Mouse (Mus musculus): ENCODE data around the gene Parl.
A peak's percentile ranks its signal among the peaks of the same experiment; 100 is the strongest.

Parl gene

GRCm38 (mm10) chr16:20301770-20302649 is at the start of gene Parl:
Gene Parl, minus strand, starts transcription at chr16:20302387.
- peak; percentile 84 for DNase-seq (ENCODE audit: low read depth, low spot score)

DNA sequence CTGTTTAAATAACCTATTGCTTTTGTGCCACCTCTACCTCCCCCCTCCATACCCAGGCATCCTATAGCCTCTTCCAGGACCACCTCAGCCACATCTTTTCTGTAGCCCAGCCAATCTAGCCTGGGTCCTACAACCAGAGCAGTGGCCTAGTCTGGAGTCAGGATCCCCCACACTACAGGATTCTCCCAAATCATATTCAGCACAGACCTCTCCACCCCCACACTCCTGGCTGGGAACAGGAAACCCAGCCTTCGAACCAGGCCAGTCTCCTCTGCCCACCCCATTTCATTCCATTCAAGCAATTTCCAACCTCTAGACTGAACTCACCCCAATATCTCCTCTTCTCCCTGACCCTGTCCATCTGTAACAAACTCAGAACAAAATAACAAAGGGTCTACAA is 43.3 kb upstream of the Parl start:
- no peak for DNase-seq (ENCODE audit: low read depth, low spot score)

GRCm38 (mm10) chr16:20338616-20339015 is 36.4 kb upstream of the Parl start:
- DNase-seq (ENCODE audit: low read depth, low spot score): peak; percentile 79

DNA sequence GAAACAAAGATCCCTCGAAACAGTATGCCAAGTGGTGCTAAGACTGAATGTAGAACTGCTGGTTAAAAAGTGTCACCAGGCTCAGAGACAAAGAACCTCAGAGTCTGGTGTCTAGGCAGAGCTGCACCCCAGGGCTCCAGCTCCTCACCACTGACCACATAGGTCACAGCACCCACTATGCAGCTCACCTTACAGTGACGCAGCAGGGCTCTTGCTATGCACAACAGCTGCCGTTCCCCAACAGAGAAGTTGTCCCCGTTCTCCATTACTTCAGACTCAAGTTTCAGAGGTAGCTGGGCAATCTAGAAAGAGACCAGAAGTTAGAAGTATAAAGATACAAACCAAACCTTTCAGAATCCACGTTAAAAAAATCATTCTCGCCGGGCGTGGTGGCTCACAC is 32.7 kb upstream of the Parl start:
- no peak for DNase-seq (ENCODE audit: low read depth, low spot score)

- DNase-seq (ENCODE audit: low read depth, low spot score): no peak
These were observed 26.1 kb upstream of the Parl start for GRCm38 (mm10) chr16:20328306-20328705.

DNA sequence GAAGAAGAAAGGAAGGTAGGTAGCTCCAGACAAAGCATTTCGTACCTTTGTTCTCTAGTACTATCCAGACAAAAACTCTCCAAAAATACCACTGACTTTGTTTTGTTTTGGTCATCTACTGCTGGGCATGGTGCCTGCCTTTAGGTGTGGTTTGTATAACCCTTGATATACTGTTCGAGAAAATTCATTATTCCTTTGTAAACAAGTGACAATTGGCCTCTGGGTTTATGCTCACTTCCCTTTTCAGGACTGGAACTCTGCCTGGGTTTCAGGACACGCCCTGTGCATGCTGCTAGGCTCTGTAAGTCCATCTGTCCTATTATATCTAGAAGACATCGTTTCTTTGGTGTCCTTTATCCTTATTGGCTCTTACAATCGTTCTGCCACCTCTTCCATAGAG is 23.1 kb upstream of the Parl start, which contains the start of gene Cyp2ab1:
Cyp2ab1 (minus strand) TSS at position 119 of the 400 bp plus-strand sequence.
- no peak for DNase-seq (ENCODE audit: low read depth, low spot score)

GRCm38 (mm10) chr16:20323907-20324306 is 21.7 kb upstream of the Parl start:
- no peak for DNase-seq (ENCODE audit: low read depth, low spot score)

DNA sequence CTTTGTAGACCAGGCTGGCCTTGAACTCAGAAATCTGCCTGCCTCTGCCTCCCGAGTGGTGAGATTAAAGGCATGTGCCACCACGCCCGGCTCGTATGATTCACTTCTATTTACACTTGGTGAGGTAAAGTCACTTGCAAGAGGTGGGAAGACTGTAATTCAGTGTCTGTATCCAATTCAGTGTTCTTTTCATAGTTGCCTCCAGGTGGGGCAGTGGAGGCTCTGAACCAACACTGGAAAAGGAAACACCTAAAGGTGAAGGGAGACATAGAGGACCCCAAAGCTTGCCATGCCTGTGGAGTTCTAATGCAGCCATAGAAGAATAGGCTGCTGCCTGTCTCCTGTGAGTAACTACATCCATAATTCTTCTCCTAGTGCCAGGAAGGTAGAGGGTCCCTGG is 20.1 kb upstream of the Parl start:
- no peak for DNase-seq (ENCODE audit: low read depth, low spot score)

DNA sequence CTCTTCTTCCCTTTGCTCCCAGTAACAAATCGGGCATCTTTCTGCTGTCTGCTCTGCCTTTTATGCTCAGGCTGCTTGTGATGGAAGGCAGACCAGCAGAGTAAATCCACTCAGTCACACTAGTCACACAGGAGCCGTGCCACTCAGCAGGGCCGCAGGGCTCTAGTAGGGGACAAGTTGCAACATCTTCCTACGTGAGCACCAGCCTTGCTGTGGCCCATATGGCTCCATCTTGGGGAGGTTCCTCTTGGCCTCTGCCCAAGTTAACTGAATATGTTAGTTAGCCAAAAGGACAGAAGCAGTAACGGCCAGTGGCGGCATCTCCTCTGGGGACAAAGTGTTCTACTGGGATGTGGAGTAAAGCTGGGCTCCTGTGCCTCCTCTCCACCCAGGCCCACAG is 14.6 kb upstream of the Parl start:
- DNase-seq (ENCODE audit: low read depth, low spot score): no peak

GRCm38 (mm10) chr16:20315266-20315665 is 13.1 kb upstream of the Parl start:
- DNase-seq (ENCODE audit: low read depth, low spot score): no peak

DNA sequence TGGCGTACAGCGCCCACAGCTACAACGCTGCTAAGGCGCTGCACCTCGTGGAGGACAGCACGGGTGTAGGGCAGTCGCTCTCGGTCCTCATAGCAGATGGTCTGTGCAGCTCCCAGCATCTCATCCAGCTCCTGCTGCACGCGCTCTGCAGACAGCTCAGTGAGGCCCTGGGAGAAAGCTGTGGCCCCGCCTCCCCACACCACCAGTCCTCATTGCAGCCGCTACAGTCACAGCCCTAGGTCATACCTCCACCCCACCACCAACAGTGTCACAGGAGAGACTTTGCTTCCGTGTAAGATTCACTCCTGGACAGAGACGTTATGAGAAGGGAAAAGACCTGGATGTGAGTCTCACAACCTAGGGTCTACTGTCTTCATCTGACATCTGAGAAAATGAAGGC is 10.1 kb upstream of the Parl start:
- DNase-seq (ENCODE audit: low read depth, low spot score): no peak

- no peak for DNase-seq (ENCODE audit: low read depth, low spot score)
These were observed 2.1 kb downstream of the Parl start for GRCm38 (mm10) chr16:20300076-20300475.

DNA sequence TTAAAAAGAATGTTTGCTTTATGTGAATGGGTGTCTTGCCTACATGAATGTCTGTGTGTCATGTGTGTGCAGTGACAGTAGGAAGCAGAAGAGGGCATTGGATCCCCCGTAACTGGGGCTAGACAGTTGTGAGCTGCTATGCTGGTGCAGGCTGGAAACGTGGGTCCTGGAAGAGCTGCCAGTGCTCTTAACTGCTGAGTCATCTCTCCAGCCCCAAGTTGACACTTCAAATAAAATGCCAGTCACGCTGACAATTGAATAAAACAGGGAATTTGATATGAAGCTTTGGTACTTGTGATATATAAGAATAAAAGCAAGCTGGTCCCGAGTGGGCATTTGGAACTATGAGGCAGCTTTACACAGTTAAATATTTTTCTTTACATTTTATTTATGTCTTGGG is 21.9 kb downstream of the Parl start:
- DNase-seq (ENCODE audit: low read depth, low spot score): no peak

DNA sequence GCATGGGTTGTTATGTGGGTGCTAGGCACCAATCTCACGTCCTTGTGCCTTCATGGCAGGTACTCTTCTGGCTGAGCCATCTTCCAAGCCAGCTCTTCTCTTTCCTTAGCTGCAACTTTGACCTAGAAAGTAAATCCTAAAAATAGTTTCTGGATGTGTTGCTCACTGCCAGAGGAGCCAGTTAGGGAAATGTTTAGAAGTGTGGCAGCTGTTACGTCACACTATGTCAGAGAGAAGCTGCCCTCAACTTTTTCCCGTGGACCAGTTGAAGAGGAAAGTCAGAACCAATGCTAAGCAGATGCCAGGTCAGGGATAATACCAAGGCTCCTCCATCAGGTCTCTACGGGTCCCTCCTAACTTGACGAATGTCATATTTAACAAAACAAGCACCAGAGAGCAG is 22.8 kb downstream of the Parl start:
- no peak for DNase-seq (ENCODE audit: low read depth, low spot score)

DNA sequence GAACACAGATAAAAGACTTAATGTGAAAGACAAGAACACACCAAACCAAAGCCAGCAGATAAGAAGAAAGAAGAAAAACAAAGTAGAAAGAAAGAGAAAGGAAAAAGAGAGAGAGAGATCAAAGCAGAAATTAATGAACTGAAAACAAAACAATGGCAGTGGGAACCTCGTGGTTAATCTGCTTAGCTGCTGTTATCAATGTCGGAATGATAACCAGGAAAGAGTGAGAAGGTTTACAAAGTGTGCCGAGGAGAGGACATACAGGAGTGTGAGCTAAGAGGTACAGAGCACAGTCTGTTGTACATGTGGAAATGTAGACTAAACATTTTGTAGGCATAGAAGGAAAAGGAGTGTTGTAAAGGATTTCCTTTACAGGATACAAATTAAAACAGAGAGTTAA is 29.2 kb downstream of the Parl start:
- DNase-seq (ENCODE audit: low read depth, low spot score): no peak

- DNase-seq (ENCODE audit: low read depth, low spot score): no peak
These were observed 30.8 kb downstream of the Parl start for GRCm38 (mm10) chr16:20271339-20271738.

- DNase-seq (ENCODE audit: low read depth, low spot score): no peak
These were observed 37.1 kb downstream of the Parl start for GRCm38 (mm10) chr16:20265089-20265488.

DNA sequence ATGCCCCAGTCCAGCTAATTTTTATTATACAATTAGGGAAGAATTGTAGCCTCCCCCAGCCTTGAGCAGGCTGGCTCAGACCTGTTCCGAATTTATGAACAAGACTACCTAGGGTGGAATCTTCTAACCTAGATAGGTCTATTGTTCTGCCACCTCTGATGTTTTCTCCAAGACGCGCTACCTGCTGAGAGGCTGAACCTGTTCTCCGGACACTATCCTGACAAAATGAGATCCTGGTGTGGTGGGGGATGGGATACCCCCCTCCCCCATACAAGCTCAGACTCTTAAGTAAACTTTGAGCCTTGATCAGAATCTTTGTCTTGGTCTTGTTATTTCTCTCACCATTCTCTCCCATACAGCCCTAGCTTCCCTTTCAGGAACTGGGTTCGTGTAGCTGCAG is 44.3 kb downstream of the Parl start:
- DNase-seq (ENCODE audit: low read depth, low spot score): no peak

- peak; percentile 72 for DNase-seq (ENCODE audit: low read depth, low spot score)
These were observed 53.6 kb downstream of the Parl start for GRCm38 (mm10) chr16:20248442-20249174.

GRCm38 (mm10) chr16:20247103-20247502 is 55.1 kb downstream of the Parl start:
- DNase-seq (ENCODE audit: low read depth, low spot score): no peak

DNA sequence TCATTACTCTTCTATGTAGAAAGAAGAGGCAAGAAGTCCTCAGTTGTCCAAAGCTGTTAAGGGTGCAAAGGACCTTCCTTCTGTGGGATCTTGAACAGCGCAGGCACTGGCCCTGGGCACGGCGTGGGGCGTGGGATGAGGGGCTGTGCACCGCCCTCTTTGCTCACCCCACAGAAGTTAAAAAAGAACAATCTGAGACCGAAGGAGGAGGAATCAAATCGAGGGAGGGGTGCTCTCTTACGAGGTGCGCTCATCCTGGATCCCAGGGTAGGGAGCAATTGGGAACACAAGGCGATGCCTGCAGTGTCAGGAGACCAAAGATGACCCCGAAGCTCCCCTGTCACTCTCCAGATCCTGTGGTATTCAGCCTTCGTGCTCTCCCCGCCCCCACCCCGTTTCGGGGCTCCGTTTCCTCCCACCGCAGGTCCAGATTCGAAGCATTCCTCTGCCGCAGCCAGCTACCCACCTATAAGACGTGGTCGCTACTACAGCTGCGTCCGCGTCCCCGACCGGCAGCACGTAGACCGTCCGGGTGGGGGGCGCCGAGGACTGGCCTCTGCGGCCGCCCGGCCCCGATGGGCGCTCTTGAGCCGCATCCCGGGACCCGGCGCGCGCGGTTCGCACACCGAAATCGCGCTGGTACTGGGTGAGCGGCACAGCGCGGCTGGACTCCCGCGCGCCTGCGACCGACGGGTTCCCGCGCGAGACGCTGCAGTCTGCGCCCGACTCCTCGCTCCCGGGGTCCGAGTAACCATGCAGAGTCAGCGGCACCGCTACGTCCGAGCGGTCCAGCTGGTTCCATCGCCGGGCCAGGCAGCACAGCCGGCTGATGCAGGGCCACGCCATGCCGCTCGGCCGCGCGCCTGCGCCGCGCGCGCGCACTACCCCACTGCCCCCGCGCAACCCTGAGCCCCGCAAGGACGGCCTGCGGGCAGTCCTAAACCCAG is 61.4 kb downstream of the Parl start, which contains the start of gene Map6d1:
Map6d1 (minus strand) TSS at position 891 of the 947 bp plus-strand sequence.
- DNase-seq (ENCODE audit: low read depth, low spot score): no peak

GRCm38 (mm10) chr16:20238646-20239045 is 63.5 kb downstream of the Parl start:
- no peak for DNase-seq (ENCODE audit: low read depth, low spot score)
